Mouse (Mus musculus): ENCODE results near the gene Neu2. TPM values are rescaled to one million over a fixed set of nuclear protein-coding genes. Genes with fewer than 3 reads are reported as not detected.

Gene Neu2
- polyA plus RNA-seq, 1 experiment, result 1.5 TPM

Other genes starting within 250 kb of the Neu2 start
- 4.9 TPM in 2 replicates for gene Efhd1, start 245.5 kb upstream of the Neu2 start, polyA plus RNA-seq (2012; rRNA removed)
- gene Gigyf2, start 182.9 kb upstream of the Neu2 start, polyA plus RNA-seq (2012; rRNA removed), result 30.7 and 40.0 TPM in 2 replicates
- 0.21 and 0.27 TPM in 2 replicates for gene Kcnj13, start 115.2 kb upstream of the Neu2 start, polyA plus RNA-seq (2012; rRNA removed)
- gene Snorc, start 39.6 kb upstream of the Neu2 start, polyA plus RNA-seq (2012; rRNA removed), result not detected in 2 replicates
- 5.6 and 6.3 TPM in 2 replicates for gene Ngef, start 64.0 kb downstream of the Neu2 start, polyA plus RNA-seq (2012; rRNA removed)
- 8.5 and 12.4 TPM in 2 replicates for gene Inpp5d, start 110.4 kb downstream of the Neu2 start, polyA plus RNA-seq (2012; rRNA removed)
- 32.5 and 36.1 TPM in 2 replicates for gene Atg16l1, start 246.0 kb downstream of the Neu2 start, polyA plus RNA-seq (2012; rRNA removed)